Mouse (Mus musculus) kidney, adult 2 months (tissue): Measurements from ENCODE around the gene Gm8247.
"Not testable (repeated sequence)": the region's sequence is repeated elsewhere in the genome, so short reads cannot be mapped to it uniquely, and the experiment has no call there.

Experiments used
- CTCF ChIP-seq: fragments of 200-500 bp; conservative IDR thresholded peaks from 2 replicates; pipeline ENCODE4 v1.5.1; 2011; ENCODE audit warnings: low read depth, mild to moderate bottlenecking, control low read depth, low read length, moderate library complexity, mixed read lengths; ENCODE audit not compliant: insufficient read depth, insufficient read length
- POLR2A ChIP-seq: fragments of 200-500 bp; IDR thresholded peaks from one replicate; pipeline ENCODE4 v1.6.1; 2011; ENCODE audit warnings: low read depth, low read length, control low read depth

DNA sequence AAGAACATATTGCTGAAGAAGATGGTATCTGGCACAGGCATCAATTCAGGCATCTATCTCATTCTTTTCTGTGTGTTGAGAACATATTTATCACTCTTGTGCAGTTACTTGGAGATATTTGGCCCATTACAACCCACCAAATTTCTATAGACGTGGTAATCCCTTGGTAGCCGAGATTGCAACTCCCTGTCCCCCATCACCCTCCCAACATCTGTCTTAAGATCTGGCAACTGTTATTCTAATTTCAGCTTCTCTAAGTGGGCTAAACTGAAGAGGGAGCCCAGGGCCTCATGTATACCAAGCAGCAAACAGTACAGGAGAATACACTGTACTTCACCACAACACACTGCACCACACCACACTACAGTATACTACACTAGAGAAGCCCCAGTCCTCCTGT lies 8.8 kb downstream of the Gm8247 start:
- TF ChIP-seq CTCF, POLR2A: not testable (repeated sequence)
